Mouse (Mus musculus): Measurements from ENCODE around the gene Hipk4.

The Hipk4 gene

GRCm38 (mm10) chr7:27522967-27523366 lies at the start of gene Hipk4:
Gene Hipk4, plus strand, starts transcription at chr7:27523267.
- DNase-seq (ENCODE audit: low read depth) = no peak

GRCm38 (mm10) chr7:27473835-27474489 lies 49.1 kb upstream of the Hipk4 start:
- no peak for DNase-seq (ENCODE audit: low read depth)

- peak; percentile 99 for DNase-seq (ENCODE audit: low read depth)
Measured at GRCm38 (mm10) chr7:27474490-27474954, 48.5 kb upstream of the Hipk4 start.

- DNase-seq (ENCODE audit: low read depth) = no peak
Measured at GRCm38 (mm10) chr7:27475596-27475995, 47.5 kb upstream of the Hipk4 start.

GRCm38 (mm10) chr7:27476098-27476635 lies 46.9 kb upstream of the Hipk4 start:
- DNase-seq (ENCODE audit: low read depth) = no peak

- no peak for DNase-seq (ENCODE audit: low read depth)
Measured at GRCm38 (mm10) chr7:27478561-27478960, 44.5 kb upstream of the Hipk4 start.

GRCm38 (mm10) chr7:27479750-27480149 lies 43.3 kb upstream of the Hipk4 start:
- no peak for DNase-seq (ENCODE audit: low read depth)

GRCm38 (mm10) chr7:27480506-27480905 lies 42.6 kb upstream of the Hipk4 start:
- peak; percentile 30 for DNase-seq (ENCODE audit: low read depth)

GRCm38 (mm10) chr7:27480927-27481626 lies 42.0 kb upstream of the Hipk4 start:
- peak; percentile 75 for DNase-seq (ENCODE audit: low read depth)

- DNase-seq (ENCODE audit: low read depth) = peak; percentile 98
Measured at GRCm38 (mm10) chr7:27481627-27481969, 41.5 kb upstream of the Hipk4 start.

- no peak for DNase-seq (ENCODE audit: low read depth)
Measured at GRCm38 (mm10) chr7:27483860-27484259, 39.2 kb upstream of the Hipk4 start.

- DNase-seq (ENCODE audit: low read depth) = peak; percentile 45
Measured at GRCm38 (mm10) chr7:27486102-27486769, 36.8 kb upstream of the Hipk4 start.

GRCm38 (mm10) chr7:27486770-27487697 lies 36.0 kb upstream of the Hipk4 start, which contains the start of gene Sertad1:
Gene Sertad1, plus strand, starts transcription at chr7:27486910.
- DNase-seq (ENCODE audit: low read depth) = peak; percentile 99

- DNase-seq (ENCODE audit: low read depth) = peak; percentile 69
Measured at GRCm38 (mm10) chr7:27487740-27488268, 35.3 kb upstream of the Hipk4 start.

GRCm38 (mm10) chr7:27489270-27489869 lies 33.7 kb upstream of the Hipk4 start:
- no peak for DNase-seq (ENCODE audit: low read depth)

GRCm38 (mm10) chr7:27490227-27490542 lies 32.9 kb upstream of the Hipk4 start:
- no peak for DNase-seq (ENCODE audit: low read depth)

GRCm38 (mm10) chr7:27490543-27491329 lies 32.3 kb upstream of the Hipk4 start:
- peak; percentile 97 for DNase-seq (ENCODE audit: low read depth)

- DNase-seq (ENCODE audit: low read depth) = no peak
Measured at GRCm38 (mm10) chr7:27491856-27492255, 31.2 kb upstream of the Hipk4 start.

- no peak for DNase-seq (ENCODE audit: low read depth)
Measured at GRCm38 (mm10) chr7:27493022-27493421, 30.0 kb upstream of the Hipk4 start.

GRCm38 (mm10) chr7:27493450-27493849 lies 29.6 kb upstream of the Hipk4 start:
- DNase-seq (ENCODE audit: low read depth) = no peak
